Mouse (Mus musculus): ENCODE results near the gene Thoc5. TPM values are rescaled to one million over a fixed set of nuclear protein-coding genes. Genes with fewer than 3 reads are reported as not detected.

The Thoc5 gene
- polyA plus RNA-seq, 1 experiment: 57.9 TPM

GRCm38 (mm10) chr11:4973871-4974256 is 78.7 kb downstream of the Thoc5 start:
- H3K79me2 ChIP-seq (ENCODE audit: control insufficient read depth, insufficient read depth): no peaks in the 10 kb centered on the region
- H3ac ChIP-seq (ENCODE audit: control insufficient read depth, insufficient read length): no peak overlapping the region
- H3K4me2 ChIP-seq (ENCODE audit: low read depth): no peak overlapping the region
- H3K27me3 ChIP-seq (ENCODE audit: control insufficient read depth, insufficient read depth, insufficient read length): peaks cover 15% of the 10 kb centered on the region
- TF ChIP-seq SRF (IDR thresholded peaks at IDR 0.05; ENCODE audit: control insufficient read depth, insufficient read length, low read depth): no peak
- TF ChIP-seq TCF12 (IDR thresholded peaks at IDR 0.05; ENCODE audit: insufficient read depth, poor library complexity, severe bottlenecking): no peak
- no peak for TF ChIP-seq E2F4 (IDR thresholded peaks at IDR 0.05; ENCODE audit: insufficient read depth)
- no peak for TF ChIP-seq USF1 (IDR thresholded peaks at IDR 0.05; ENCODE audit: low read depth)
- TF ChIP-seq TCF3 (IDR thresholded peaks at IDR 0.05; ENCODE audit: insufficient read length, low read depth): no peak
- TF ChIP-seq CEBPB (IDR thresholded peaks at IDR 0.05; ENCODE audit: insufficient read depth, poor library complexity, severe bottlenecking): no peak
- no peak for TF ChIP-seq MYOD1 (IDR thresholded peaks at IDR 0.05; ENCODE audit: control insufficient read depth in 1 of 3, insufficient read length in 2 of 3, low read depth in 2 of 3)
- TF ChIP-seq POLR2AphosphoS2 (IDR thresholded peaks at IDR 0.05; ENCODE audit: insufficient read length, low read depth): no peak
- no peak for TF ChIP-seq POLR2A (IDR thresholded peaks at IDR 0.05; ENCODE audit: insufficient read length, low read depth)
- no peak for TF ChIP-seq MAX (IDR thresholded peaks at IDR 0.05; ENCODE audit: low read depth)
- no peak for TF ChIP-seq REST (IDR thresholded peaks at IDR 0.05; ENCODE audit: insufficient read depth, insufficient read length)
- TF ChIP-seq MYOG (IDR thresholded peaks at IDR 0.05; ENCODE audit: control insufficient read depth in 1 of 3, insufficient read depth in 1 of 3, insufficient read length in 2 of 3, low read depth in 2 of 3): no peak
- no peaks in the 10 kb centered on the region for H3K36me3 ChIP-seq (ENCODE audit: control insufficient read depth, insufficient read depth)
- no peak overlapping the region for H3K4me3 ChIP-seq

- no peak for TF ChIP-seq E2F4 (IDR thresholded peaks at IDR 0.05; ENCODE audit: insufficient read depth)
- no peak for TF ChIP-seq POLR2AphosphoS2 (IDR thresholded peaks at IDR 0.05; ENCODE audit: insufficient read length, low read depth)
- Histone ChIP-seq H3K4me2 (ENCODE audit: low read depth) (no peak overlapping the region), H3K27me3 (ENCODE audit: control insufficient read depth, insufficient read depth, insufficient read length) (peaks cover 15% of the 10 kb centered on the region), H3K79me2 (ENCODE audit: control insufficient read depth, insufficient read depth) (no peaks in the 10 kb centered on the region), H3ac (ENCODE audit: control insufficient read depth, insufficient read length) (no peak overlapping the region), H3K36me3 (ENCODE audit: control insufficient read depth, insufficient read depth) (no peaks in the 10 kb centered on the region), H3K4me3 (no peak overlapping the region)
These were observed 79.4 kb downstream of the Thoc5 start for GRCm38 (mm10) chr11:4974376-4975122.

GRCm38 (mm10) chr11:4975623-4976022 is 80.5 kb downstream of the Thoc5 start:
- Histone ChIP-seq H3K27me3 (ENCODE audit: control insufficient read depth, insufficient read depth, insufficient read length) (peaks cover 15% of the 10 kb centered on the region), H3K4me2 (ENCODE audit: low read depth) (no peak overlapping the region), H3ac (ENCODE audit: control insufficient read depth, insufficient read length) (no peak overlapping the region), H3K36me3 (ENCODE audit: control insufficient read depth, insufficient read depth) (no peaks in the 10 kb centered on the region), H3K4me3 (no peak overlapping the region), H3K79me2 (ENCODE audit: control insufficient read depth, insufficient read depth) (no peaks in the 10 kb centered on the region)
- TF ChIP-seq SRF (IDR thresholded peaks at IDR 0.05; ENCODE audit: control insufficient read depth, insufficient read length, low read depth): no peak

Other genes with a start within 250 kb of the Thoc5 start
- gene Uqcr10, start 191.0 kb upstream of the Thoc5 start, polyA plus RNA-seq (2012; fragmentation: generic; extraction: Trizol): 1,278 TPM
- gene Zmat5, start 190.6 kb upstream of the Thoc5 start, polyA plus RNA-seq (2012; fragmentation: generic; extraction: Trizol): 57.4 TPM
- gene Cabp7, start 148.5 kb upstream of the Thoc5 start, polyA plus RNA-seq (2012; fragmentation: generic; extraction: Trizol): 0.08 TPM
- 51.1 TPM for gene Nf2, start 45.8 kb upstream of the Thoc5 start, polyA plus RNA-seq (2012; fragmentation: generic; extraction: Trizol)
- gene Nipsnap1, start 21.4 kb upstream of the Thoc5 start, polyA plus RNA-seq (2012; fragmentation: generic; extraction: Trizol): 7.2 TPM
- gene Nefh, start 52.7 kb downstream of the Thoc5 start, polyA plus RNA-seq (2012; fragmentation: generic; extraction: Trizol): 0.04 TPM
- gene Ap1b1, start 91.5 kb downstream of the Thoc5 start, polyA plus RNA-seq (2012; fragmentation: generic; extraction: Trizol): 55.6 TPM
- 1.4 TPM for gene Rasl10a, start 162.8 kb downstream of the Thoc5 start, polyA plus RNA-seq (2012; fragmentation: generic; extraction: Trizol)
- gene Gas2l1, start 170.0 kb downstream of the Thoc5 start, polyA plus RNA-seq (2012; fragmentation: generic; extraction: Trizol): 69.3 TPM
- 23.6 TPM for gene Rhbdd3, start 203.6 kb downstream of the Thoc5 start, polyA plus RNA-seq (2012; fragmentation: generic; extraction: Trizol)
- gene Ewsr1, start 203.9 kb downstream of the Thoc5 start, polyA plus RNA-seq (2012; fragmentation: generic; extraction: Trizol): 157 TPM

Data from myocyte (in vitro differentiated cells).